Mouse (Mus musculus): Measurements from ENCODE around the gene Lgsn. TPM values are rescaled to one million over a fixed set of nuclear protein-coding genes. Genes with fewer than 3 reads are reported as not detected.

The Lgsn gene
- polyA plus RNA-seq, 1 experiment from 2014 or later: not detected

DNA sequence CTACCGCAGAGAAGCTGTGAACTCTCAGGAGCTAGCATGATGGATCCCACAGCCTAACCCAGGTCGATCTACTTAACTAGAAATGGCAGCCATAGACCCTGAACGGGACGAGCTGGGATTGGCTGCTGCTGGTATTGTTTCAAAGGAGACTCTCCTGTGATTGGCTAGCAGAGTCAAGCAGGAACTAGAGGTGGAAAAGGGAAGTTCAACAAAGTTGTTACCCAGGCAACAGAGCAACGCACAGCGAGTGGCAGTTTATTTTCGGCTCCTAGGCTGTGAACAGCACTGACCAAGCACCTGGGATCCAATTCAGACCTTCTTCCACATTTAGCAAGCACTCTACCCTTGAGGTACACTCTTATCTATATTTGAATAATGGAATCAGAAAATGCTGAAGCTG is 46.4 kb downstream of the Lgsn start, which contains the start of the genes 4931428L18Rik and Pih1d3:
Gene 4931428L18Rik (minus strand): TSS at position 121 of the 400 bp plus-strand sequence.
Gene Pih1d3 (plus strand): TSS at position 275 of the 400 bp plus-strand sequence.
- H3K9me3 ChIP-seq: no peaks in the 10 kb centered on the region
- H3K4me3 ChIP-seq: no peak within 1 kb of the TSS
- no peak within 1 kb of the TSS for H3K4me2 ChIP-seq
- H3K36me3 ChIP-seq: no peaks in the 10 kb centered on the region
- H3K9ac ChIP-seq: no peak within 1 kb of the TSS
- H3K27me3 ChIP-seq: no peaks in the 10 kb centered on the region
- no peak within 1 kb of the TSS for H3K27ac ChIP-seq
- H3K4me1 ChIP-seq: no peaks in the 10 kb centered on the region
- ATAC-seq (ENCODE audit: borderline replicate concordance, extremely low read depth, low FRiP score, low TSS enrichment): no peak
- WGBS: 75% methylated on average over 7 of the region's 7 CpGs

DNA sequence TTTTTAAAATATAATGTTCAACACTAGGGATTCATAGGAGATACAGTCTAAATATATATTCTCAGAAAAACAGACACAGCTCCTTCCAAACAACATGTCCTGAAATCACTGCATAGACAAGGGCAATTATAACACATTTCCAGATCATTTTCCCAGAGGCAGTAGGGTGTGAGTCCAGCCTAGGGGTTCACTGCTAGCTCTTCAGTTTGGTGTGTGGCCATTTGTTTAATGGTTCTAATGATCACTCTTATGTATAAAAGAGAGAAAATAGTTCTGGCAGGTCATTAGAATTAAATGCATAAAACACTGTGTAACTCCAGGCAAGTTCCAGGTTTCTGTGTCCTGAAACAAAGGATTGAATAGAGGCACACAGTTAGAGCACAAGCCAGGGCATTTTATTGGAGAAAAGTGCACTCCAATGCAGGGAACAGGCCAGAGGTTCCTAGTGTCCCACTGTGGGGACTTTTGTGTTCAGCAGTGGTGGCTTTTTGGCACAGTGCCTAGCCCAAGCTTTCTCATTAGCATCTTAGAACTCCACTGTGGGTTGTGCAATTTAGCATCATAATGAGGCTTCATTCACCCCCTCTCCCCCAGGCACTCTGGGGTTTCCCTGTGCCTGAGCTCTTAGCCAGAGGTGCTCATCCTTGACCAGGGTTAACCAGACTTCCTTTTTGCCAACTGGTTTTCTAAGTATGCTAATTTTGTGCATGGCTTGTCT is 57.3 kb downstream of the Lgsn start:
- Histone ChIP-seq H3K27me3 (no peaks in the 10 kb centered on the region), H3K9me3 (no peaks in the 10 kb centered on the region), H3K9ac (no peak overlapping the region), H3K4me3 (no peak overlapping the region), H3K4me1 (no peaks in the 10 kb centered on the region), H3K36me3 (no peaks in the 10 kb centered on the region), H3K27ac (no peak overlapping the region), H3K4me2 (no peak overlapping the region)
- ATAC-seq (ENCODE audit: borderline replicate concordance, extremely low read depth, low FRiP score, low TSS enrichment): no peak

Other genes with a start within 250 kb of the Lgsn start
- 0.21 TPM in 1 of 2 replicates, not detected in the other for gene AC153137.1, start 198.4 kb upstream of the Lgsn start, polyA plus RNA-seq (2015; fragmentation: Nextera tagmentation; extraction: Ambion mirVana)
- not detected in 2 replicates for gene 4931428L18Rik, start 46.3 kb downstream of the Lgsn start, polyA plus RNA-seq (2015; fragmentation: Nextera tagmentation; extraction: Ambion mirVana)
- gene Pih1d3, start 46.4 kb downstream of the Lgsn start, polyA plus RNA-seq (2015; fragmentation: Nextera tagmentation; extraction: Ambion mirVana): not detected in 2 replicates